Mouse (Mus musculus) hindbrain, postnatal 0 days (tissue): Measurements from ENCODE around the gene Gm20388. TPM values are rescaled to one million over a fixed set of nuclear protein-coding genes. Genes with fewer than 3 reads are reported as not detected.

Experiments used
- ATAC-seq: fragments of 200-750 bp; cut with Nextera tagmentation; 2 replicates; pipeline ENCODE4 v1.8.0; 2017; ENCODE audit warnings: mild to moderate bottlenecking, moderate TSS enrichment, moderate library complexity
- DNase-seq: peaks from one replicate; pipeline ENCODE4 v3.0.0-alpha.2; 2015; ENCODE audit warnings: low spot score
- H3K27ac ChIP-seq: fragments of 300-500 bp; sonication (generic); 2 replicates; pipeline ENCODE4 v1.5.1; 2014; ENCODE audit warnings: mild to moderate bottlenecking
- H3K27me3 ChIP-seq: fragments of 300-500 bp; sonication (generic); 2 replicates; pipeline ENCODE4 v1.6.1; 2014; ENCODE audit warnings: low read length, mixed read lengths; ENCODE audit not compliant: insufficient read depth
- H3K36me3 ChIP-seq: fragments of 300-500 bp; sonication (generic); 2 replicates; pipeline ENCODE4 v1.6.1; 2014; ENCODE audit warnings: low read length, mixed read lengths; ENCODE audit not compliant: insufficient read depth
- H3K4me1 ChIP-seq: fragments of 300-500 bp; sonication (generic); 2 replicates; pipeline ENCODE4 v1.6.1; 2014; ENCODE audit warnings: antibody characterized with exemption, low read length, mixed read lengths; ENCODE audit not compliant: insufficient read depth
- H3K4me2 ChIP-seq: fragments of 300-500 bp; sonication (generic); 2 replicates; pipeline ENCODE4 v1.6.1; 2014; ENCODE audit warnings: low read depth, mild to moderate bottlenecking, low read length, moderate library complexity, mixed read lengths
- H3K4me3 ChIP-seq: fragments of 300-500 bp; sonication (generic); 2 replicates; pipeline ENCODE4 v1.5.1; 2014; ENCODE audit warnings: low read length
- H3K9ac ChIP-seq: fragments of 300-500 bp; sonication (generic); replicated peaks from 2 replicates; pipeline ENCODE4 v1.6.1; 2014; ENCODE audit warnings: mild to moderate bottlenecking, low read length, moderate library complexity, mixed read lengths
- H3K9me3 ChIP-seq: fragments of 300-500 bp; sonication (generic); 2 replicates; pipeline ENCODE4 v1.6.1; 2016; ENCODE audit warnings: low read length, mixed read lengths
- CTCF ChIP-seq: IDR thresholded peaks from 2 replicates; pipeline ENCODE4 v1.5.1; 2016; ENCODE audit warnings: antibody characterized with exemption, control low read depth, low read depth
- WGBS: fragments of 180-500 bp; shearing (Covaris S2); extraction: QIAGEN DNeasy Blood & Tissue Kit; methylation state at CpG from one replicate; pipeline ENCODE4 v1.1.7; 2014; 5-methylcytosine and 5-hydroxymethylcytosine counted together
- polyA plus RNA-seq: library from polyadenylated mRNA; unstranded; fragments of >200 nt; fragmentation: Nextera tagmentation; extraction: Ambion mirVana; gene quantifications from 2 replicates; pipeline ENCODE4 v1.2.1, GENCODE M21; 2015
- total RNA-seq: library from RNA; depleted of rRNA; stranded (reverse); fragments of >200 nt; gene quantifications from 2 replicates; pipeline ENCODE4 v1.2.3, GENCODE M21; 2014

Gene Gm20388
- total and polyA plus RNA-seq, 2 experiments from 2014 or later: 71.3 TPM; not detected in 1

DNA sequence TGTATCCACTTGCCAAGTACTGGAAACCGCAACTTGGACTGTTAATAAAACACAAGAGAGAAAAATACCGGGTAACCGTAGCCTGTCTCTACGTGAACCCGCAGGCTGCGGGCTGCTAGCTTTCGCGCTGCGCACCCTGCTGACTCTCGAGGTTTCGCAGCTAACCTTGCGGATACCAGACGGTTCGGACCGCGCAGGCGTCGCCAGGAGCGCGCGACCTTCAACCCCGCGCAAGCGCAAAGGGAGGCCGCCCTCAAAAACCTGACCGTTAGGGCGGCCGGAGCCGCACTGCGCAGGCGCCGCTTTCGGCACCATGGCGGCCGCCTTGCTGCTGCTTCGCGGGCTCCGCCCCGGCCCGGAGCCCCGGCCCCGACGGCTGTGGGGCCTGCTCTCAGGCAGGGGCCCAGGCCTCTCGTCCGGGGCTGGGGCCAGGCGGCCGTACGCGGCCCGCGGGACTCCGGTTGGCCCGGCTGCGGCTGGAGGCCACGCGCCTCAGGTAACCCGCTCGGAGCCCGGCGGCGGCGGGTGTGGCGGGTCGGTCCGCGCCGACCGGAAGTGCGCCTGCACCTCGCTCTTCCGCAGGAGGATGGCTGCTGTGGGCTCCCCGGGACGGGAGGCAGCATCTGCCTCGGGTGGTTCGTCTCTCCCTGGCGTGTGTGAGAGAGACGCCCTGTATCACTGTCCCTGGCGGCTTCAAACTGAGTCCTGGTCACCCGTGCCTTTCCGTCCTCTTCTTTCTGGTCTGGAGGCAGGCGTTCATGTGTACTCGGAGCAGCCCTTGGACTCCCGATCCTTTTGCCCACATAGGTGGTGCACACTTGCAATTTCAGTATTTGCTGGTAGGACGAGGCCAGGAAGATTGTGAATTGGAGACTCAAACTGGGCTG lies 3154.8 kb downstream of the Gm20388 start:
- Histone ChIP-seq H3K4me2 (peak overlapping the region; percentile 74), H3K4me1 (0 out of 2 replicates have a peak, but pooled peaks cover 7% of the 10 kb centered on the region), H3K9ac (peak overlapping the region; percentile 92), H3K27me3 (no peaks in the 10 kb centered on the region), H3K4me3 (peak overlapping the region; percentile 96), H3K27ac (peak overlapping the region; percentile 94), H3K9me3 (no peaks in the 10 kb centered on the region), H3K36me3 (no peaks in the 10 kb centered on the region)
- TF ChIP-seq CTCF: peak; percentile 65
- ATAC-seq (peak; percentile 96), DNase-seq (peak; percentile 99)
- WGBS: under 1% methylated on average over 84 of the region's 84 CpGs

DNA sequence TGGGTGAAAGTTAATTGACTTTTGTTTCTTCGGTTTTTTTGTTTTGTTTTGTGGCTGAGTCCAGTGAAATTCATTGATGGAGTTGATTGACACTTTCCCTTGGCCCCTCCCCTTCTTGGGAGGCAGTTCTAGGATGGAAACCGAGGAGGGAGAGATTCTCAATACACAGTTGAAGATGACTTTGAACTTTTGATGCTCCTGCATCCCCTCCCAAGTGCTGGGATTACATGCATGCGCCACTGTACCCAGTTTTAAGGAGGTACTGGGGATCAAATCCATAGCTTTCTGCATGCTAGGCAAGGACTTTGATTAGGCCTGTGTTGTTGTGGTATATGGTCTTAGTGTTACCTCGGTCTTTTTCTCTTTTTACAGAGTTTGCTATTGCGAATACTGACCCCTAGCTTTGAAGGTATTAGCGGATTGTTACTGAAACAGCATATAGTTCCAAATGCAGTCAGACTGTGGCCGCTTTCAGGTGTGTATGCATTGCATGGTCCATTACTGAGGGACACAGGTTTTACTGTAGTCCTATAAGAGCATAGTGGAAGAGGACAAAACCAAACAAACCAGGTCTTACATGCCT lies 3155.6 kb downstream of the Gm20388 start:
- Histone ChIP-seq H3K27me3 (no peaks in the 10 kb centered on the region), H3K9me3 (no peaks in the 10 kb centered on the region), H3K4me2 (peak overlapping the region; percentile 74), H3K9ac (peak overlapping the region; percentile 92), H3K4me3 (peak overlapping the region; percentile 96), H3K4me1 (0 out of 2 replicates have a peak, but pooled peaks cover 7% of the 10 kb centered on the region), H3K36me3 (no peaks in the 10 kb centered on the region), H3K27ac (peak overlapping the region; percentile 94; the same call in 1 of the 2 replicates)
- no peak for ATAC-seq
- peak; percentile 48 for TF ChIP-seq CTCF
- peak; percentile 29 for DNase-seq
- WGBS: 35% methylated on average over 7 of the region's 7 CpGs

DNA sequence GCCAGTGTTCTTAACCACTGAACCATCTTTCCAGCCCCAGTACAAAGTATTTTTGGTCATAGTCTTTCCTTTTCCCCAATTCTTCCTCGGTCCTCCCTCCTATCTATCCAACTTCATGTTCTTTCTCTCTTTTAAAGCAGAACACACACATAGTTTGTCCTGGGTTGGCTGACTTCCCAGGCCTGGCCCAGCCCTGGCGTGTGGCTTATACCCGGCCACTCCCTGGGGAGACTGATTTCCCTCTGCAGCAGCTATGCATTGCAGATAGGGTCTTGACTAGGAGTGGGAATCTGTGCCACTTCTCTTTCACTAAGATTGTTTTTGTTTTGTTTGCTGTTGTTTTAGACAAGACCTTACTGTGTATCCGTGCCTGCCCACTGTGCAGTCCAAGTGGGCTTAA lies 3160.5 kb downstream of the Gm20388 start:
- 50% methylated on average over 4 of the region's 4 CpGs for WGBS
- DNase-seq: peak; percentile 61

DNA sequence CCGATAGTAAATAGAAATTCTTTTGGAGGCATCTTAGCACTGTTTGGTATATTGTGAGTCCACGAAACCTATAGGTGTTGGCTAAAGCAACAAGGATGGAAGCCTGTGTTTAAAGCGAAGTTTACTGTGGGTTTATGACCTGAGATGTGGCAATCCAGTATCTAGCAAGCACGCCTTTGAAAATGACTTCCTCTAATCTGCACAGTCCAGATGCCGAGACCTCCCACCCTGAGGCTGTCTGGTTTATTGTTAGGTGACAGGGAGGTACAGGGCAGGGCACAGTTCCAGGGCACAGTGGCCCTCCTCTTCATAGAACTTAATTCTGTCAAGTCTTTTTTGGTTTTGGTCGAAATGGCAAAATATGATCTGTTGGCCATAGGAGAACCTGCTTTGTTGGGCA lies 3166.6 kb downstream of the Gm20388 start:
- H3K9me3 ChIP-seq: no peaks in the 10 kb centered on the region
- no peak overlapping the region for H3K4me2 ChIP-seq
- H3K4me1 ChIP-seq: no peaks in the 10 kb centered on the region
- no peak overlapping the region for H3K9ac ChIP-seq
- H3K4me3 ChIP-seq: no peak overlapping the region
- no peak for ATAC-seq
- WGBS: 91% methylated on average over 6 of the region's 6 CpGs
- no peak overlapping the region for H3K27ac ChIP-seq
- no peak for DNase-seq
- TF ChIP-seq CTCF: no peak
- no peaks in the 10 kb centered on the region for H3K27me3 ChIP-seq
- H3K36me3 ChIP-seq: peaks cover 61% of the 10 kb centered on the region; the same call in 1 of the 2 replicates

More for the DNA sequence above, 3160.5 kb downstream of the Gm20388 start:
- no peak for ATAC-seq
- Histone ChIP-seq H3K4me1 (no peaks in the 10 kb centered on the region), H3K36me3 (peaks cover 21% of the 10 kb centered on the region; the same call in 1 of the 2 replicates), H3K4me3 (no peak overlapping the region), H3K9me3 (no peaks in the 10 kb centered on the region), H3K4me2 (no peak overlapping the region), H3K9ac (no peak overlapping the region), H3K27ac (no peak overlapping the region), H3K27me3 (no peaks in the 10 kb centered on the region)
- TF ChIP-seq CTCF: no peak

DNA sequence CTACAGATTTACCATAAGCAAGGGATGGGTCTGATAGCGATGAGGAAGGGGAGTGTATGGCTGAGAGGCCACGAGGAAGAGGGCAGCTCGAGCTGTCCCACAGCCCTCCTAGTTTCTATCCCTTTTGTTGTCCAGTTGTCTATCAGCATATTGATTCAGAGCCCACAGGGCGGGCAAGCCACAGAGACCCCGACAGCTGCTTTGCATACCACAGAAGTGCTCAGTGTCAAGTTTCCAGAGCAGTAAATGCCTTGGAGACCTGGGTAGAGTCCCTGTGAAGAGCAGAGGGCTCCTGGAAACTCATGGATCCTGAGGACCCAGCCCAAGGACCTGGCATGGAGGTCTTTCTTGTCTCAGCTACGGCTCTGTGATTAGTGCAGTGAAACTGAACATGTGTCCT lies 3172.4 kb downstream of the Gm20388 start:
- 75% methylated on average over 6 of the region's 6 CpGs for WGBS
- H3K27me3 ChIP-seq: no peaks in the 10 kb centered on the region
- H3K27ac ChIP-seq: peak overlapping the region; percentile 70; the same call in 1 of the 2 replicates
- ATAC-seq (no peak), DNase-seq (no peak)
- no peak overlapping the region for H3K9ac ChIP-seq
- no peak overlapping the region for H3K4me3 ChIP-seq
- H3K9me3 ChIP-seq: no peaks in the 10 kb centered on the region
- TF ChIP-seq CTCF: no peak
- H3K4me1 ChIP-seq: no peaks in the 10 kb centered on the region
- H3K36me3 ChIP-seq: peaks cover 76% of the 10 kb centered on the region
- no peak overlapping the region for H3K4me2 ChIP-seq

DNA sequence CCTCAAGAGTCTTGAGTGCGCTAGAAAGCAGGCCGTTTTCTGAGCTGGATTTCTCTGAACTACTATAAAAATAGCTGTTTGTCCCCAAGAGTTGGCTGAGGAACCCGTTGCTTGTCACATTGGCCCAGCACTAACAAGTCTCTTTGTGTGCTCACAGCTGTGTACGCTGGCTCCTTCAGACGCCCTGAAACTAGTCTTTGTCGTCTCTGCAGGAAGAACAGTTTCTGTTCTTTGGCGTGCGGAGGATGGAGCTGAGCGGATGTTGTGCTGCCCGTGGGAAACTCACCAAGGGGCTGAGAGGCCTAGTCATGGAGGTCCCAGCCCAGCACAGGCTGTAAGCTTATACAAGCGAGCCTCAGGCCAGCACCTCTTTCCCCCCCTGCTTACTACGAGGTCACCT lies 3173.0 kb downstream of the Gm20388 start:
- Histone ChIP-seq H3K4me1 (no peaks in the 10 kb centered on the region), H3K4me2 (no peak overlapping the region), H3K27ac (peak overlapping the region; percentile 70; the same call in 1 of the 2 replicates), H3K36me3 (peaks cover 80% of the 10 kb centered on the region), H3K9me3 (no peaks in the 10 kb centered on the region), H3K4me3 (no peak overlapping the region), H3K27me3 (no peaks in the 10 kb centered on the region), H3K9ac (no peak overlapping the region)
- TF ChIP-seq CTCF: no peak
- peak; percentile 48 for DNase-seq
- 82% methylated on average over 12 of the region's 12 CpGs for WGBS
- ATAC-seq: peak; percentile 78; the same call in 1 of the 2 replicates

DNA sequence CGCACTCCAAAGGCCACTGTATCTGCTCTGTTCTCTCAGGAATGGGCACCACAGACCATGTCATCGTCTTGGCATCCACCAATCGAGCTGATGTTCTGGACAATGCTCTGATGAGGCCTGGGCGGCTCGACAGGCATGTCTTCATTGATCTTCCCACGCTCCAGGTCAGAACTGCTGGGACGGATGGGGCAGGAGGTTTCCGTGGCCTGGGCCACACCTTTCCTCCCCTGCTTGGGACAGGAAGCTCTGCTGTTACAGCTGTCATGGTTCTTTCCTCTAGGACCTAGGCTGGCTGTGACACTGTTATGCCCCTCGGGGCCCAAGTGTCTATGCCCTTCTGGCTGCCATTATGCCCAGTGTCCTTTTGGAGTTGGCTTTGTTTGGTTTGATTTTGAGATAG lies 3176.6 kb downstream of the Gm20388 start:
- peaks cover 80% of the 10 kb centered on the region for H3K36me3 ChIP-seq
- H3K27ac ChIP-seq: no peak overlapping the region
- no peaks in the 10 kb centered on the region for H3K27me3 ChIP-seq
- ATAC-seq (no peak), DNase-seq (no peak)
- no peak overlapping the region for H3K9ac ChIP-seq
- H3K4me2 ChIP-seq: no peak overlapping the region
- H3K4me3 ChIP-seq: no peak overlapping the region
- no peak for TF ChIP-seq CTCF
- no peaks in the 10 kb centered on the region for H3K4me1 ChIP-seq
- no peaks in the 10 kb centered on the region for H3K9me3 ChIP-seq
- WGBS: 86% methylated on average over 9 of the region's 9 CpGs
